Mouse (Mus musculus) mesoderm, embryonic 11.5 days (tissue): ENCODE data around the gene Mdh2.

Experiments
- DNase-seq: peaks from one replicate; pipeline ENCODE4 v3.0.0-alpha.2; 2012; ENCODE audit warnings: low read depth, low spot score

Gene Mdh2

GRCm38 (mm10) chr5:135834769-135835491, 56.6 kb downstream of the Mdh2 start:
- DNase-seq: peak; percentile 90

DNA sequence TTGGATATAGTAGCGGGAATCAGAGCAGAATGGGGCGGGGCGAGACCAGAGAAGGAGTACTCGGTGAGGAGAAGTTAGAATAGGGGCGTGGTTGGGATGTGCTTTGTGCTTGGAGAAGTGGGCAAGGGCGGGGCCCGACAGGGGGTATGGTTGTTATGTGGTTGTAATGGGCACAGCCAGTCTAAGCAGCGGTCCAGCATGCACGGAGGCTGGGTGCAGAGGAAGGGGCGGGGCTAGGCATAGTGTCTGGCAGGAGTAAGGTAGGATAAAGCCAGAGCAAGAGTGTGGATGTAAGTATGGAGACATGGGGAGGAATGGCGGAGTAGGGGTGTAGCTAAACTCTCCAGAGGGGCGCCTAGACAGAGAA, 57.2 kb downstream of the Mdh2 start:
- DNase-seq: no peak

DNA sequence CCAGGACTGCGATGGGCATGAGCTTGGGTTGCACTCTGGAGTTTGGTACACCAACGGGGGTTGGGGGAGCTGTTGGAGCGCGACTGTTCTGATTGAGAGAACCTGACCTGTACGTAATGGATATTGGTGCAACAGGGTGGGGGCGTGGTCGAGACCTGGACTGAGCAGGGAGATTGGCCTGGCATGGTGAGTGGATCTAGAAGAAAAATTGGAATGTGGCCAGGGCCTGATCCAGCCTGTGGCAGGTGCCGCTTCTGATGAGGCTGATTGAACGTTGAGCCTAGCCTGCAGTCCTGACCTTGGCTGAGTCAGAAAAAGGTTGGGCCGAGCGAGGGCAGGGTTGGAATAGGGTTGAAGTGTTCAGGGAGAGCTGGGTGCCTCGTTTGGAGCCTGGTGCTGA, 57.7 kb downstream of the Mdh2 start:
- no peak for DNase-seq
